Mouse (Mus musculus) liver, postnatal 0 days (tissue): ENCODE measurements around the gene Olfr891. TPM values are rescaled to one million over a fixed set of nuclear protein-coding genes. Genes with fewer than 3 reads are reported as not detected.
"Not testable (repeated sequence)": the region's sequence is repeated elsewhere in the genome, so short reads cannot be mapped to it uniquely, and the experiment has no call there.

Source experiments
- ATAC-seq: fragments of 200-750 bp; cut with Nextera tagmentation; 2 replicates; pipeline ENCODE4 v1.8.0; 2017; ENCODE audit warnings: mild to moderate bottlenecking, moderate library complexity
- DNase-seq: peaks from one replicate; pipeline ENCODE4 v3.0.0-alpha.2; 2016
- H3K27ac ChIP-seq: fragments of 300-500 bp; sonication (generic); 2 replicates; pipeline ENCODE4 v1.5.1; 2014; ENCODE audit warnings: antibody characterized with exemption, moderate library complexity, mild to moderate bottlenecking, low read depth
- H3K27me3 ChIP-seq: fragments of 300-500 bp; sonication (generic); 2 replicates; pipeline ENCODE4 v1.6.1; 2014; ENCODE audit warnings: low read length, control low read depth, mixed read lengths; ENCODE audit not compliant: insufficient read depth
- H3K36me3 ChIP-seq: fragments of 300-500 bp; sonication (generic); replicated peaks from 2 replicates; pipeline ENCODE4 v1.6.1; 2014; ENCODE audit warnings: mild to moderate bottlenecking, control low read depth, low read length, moderate library complexity, mixed read lengths; ENCODE audit not compliant: insufficient read depth
- H3K4me1 ChIP-seq: fragments of 300-500 bp; sonication (generic); 2 replicates; pipeline ENCODE4 v1.6.1; 2014; ENCODE audit warnings: antibody characterized with exemption, mild to moderate bottlenecking, control low read depth; ENCODE audit not compliant: insufficient read depth
- H3K4me2 ChIP-seq: fragments of 300-500 bp; sonication (generic); 2 replicates; pipeline ENCODE4 v1.6.1; 2014; ENCODE audit warnings: low read depth, mild to moderate bottlenecking, low read length, moderate library complexity, mixed read lengths
- H3K4me3 ChIP-seq: fragments of 300-500 bp; sonication (generic); 2 replicates; pipeline ENCODE4 v1.5.1; 2014; ENCODE audit warnings: low read depth, low read length
- H3K9ac ChIP-seq: fragments of 300-500 bp; sonication (generic); replicated peaks from 2 replicates; pipeline ENCODE4 v1.6.1; 2014; ENCODE audit warnings: mild to moderate bottlenecking, moderate library complexity
- H3K9me3 ChIP-seq: fragments of 300-500 bp; sonication (generic); 2 replicates; pipeline ENCODE4 v1.6.1; 2016; ENCODE audit warnings: mild to moderate bottlenecking, control low read depth, low read length, mixed read lengths
- CTCF ChIP-seq: sonication (generic); IDR thresholded peaks from 2 replicates; pipeline ENCODE4 v1.5.1; 2016; ENCODE audit warnings: antibody characterized with exemption, low read depth
- EP300 ChIP-seq: IDR thresholded peaks from 2 replicates; pipeline ENCODE4 v1.6.1; 2016; ENCODE audit warnings: antibody characterized with exemption, low read depth, mild to moderate bottlenecking
- WGBS: fragments of 180-500 bp; shearing (Covaris S2); extraction: QIAGEN DNeasy Blood & Tissue Kit; methylation state at CpG from one replicate; pipeline ENCODE4 v1.1.7; 2014; ENCODE audit not compliant: insufficient replicate concordance; 5-methylcytosine and 5-hydroxymethylcytosine counted together
- polyA plus RNA-seq: library from polyadenylated mRNA; unstranded; fragments of >200 nt; fragmentation: Nextera tagmentation; extraction: Ambion mirVana; gene quantifications from 2 replicates; pipeline ENCODE4 v1.2.1, GENCODE M21; 2015

Gene Olfr891
- polyA plus RNA-seq = not detected in 2 replicates

- DNase-seq (no peak), ATAC-seq (no peak)
- Histone ChIP-seq H3K27me3 (no peaks in the 10 kb centered on the region), H3K9ac (no peak within 1 kb of the TSS), H3K4me2 (no peak within 1 kb of the TSS), H3K4me3 (no peak within 1 kb of the TSS), H3K27ac (no peak within 1 kb of the TSS), H3K9me3 (peaks cover 3% of the 10 kb centered on the region; the same call in 1 of the 2 replicates), H3K4me1 (no peaks in the 10 kb centered on the region), H3K36me3 (no peaks in the 10 kb centered on the region)
- 63% methylated on average over 1 of the region's 1 CpGs for WGBS
- TF ChIP-seq CTCF = no peak
- TF ChIP-seq EP300 = no peak
Measured at GRCm38 (mm10) chr9:38180721-38181120, at the start of gene Olfr891. Gene Olfr891, minus strand, starts transcription at chr9:38180821.

GRCm38 (mm10) chr9:38217755-38218154, 37.1 kb upstream of the Olfr891 start, which contains the start of gene Olfr894:
Gene Olfr894, plus strand, starts transcription at chr9:38218055.
- Histone ChIP-seq H3K9me3 (no peaks in the 10 kb centered on the region), H3K4me2 (no peak within 1 kb of the TSS), H3K4me1 (no peaks in the 10 kb centered on the region), H3K4me3 (no peak within 1 kb of the TSS), H3K36me3 (no peaks in the 10 kb centered on the region), H3K27me3 (no peaks in the 10 kb centered on the region), H3K9ac (no peak within 1 kb of the TSS), H3K27ac (no peak within 1 kb of the TSS)
- DNase-seq = no peak
- ATAC-seq = no peak
- TF ChIP-seq EP300 (no peak), CTCF (no peak)

- Histone ChIP-seq H3K9me3 (no peaks in the 10 kb centered on the region), H3K9ac (no peak within 1 kb of the TSS), H3K4me2 (no peak within 1 kb of the TSS), H3K27me3 (no peaks in the 10 kb centered on the region), H3K27ac (no peak within 1 kb of the TSS), H3K4me3 (no peak within 1 kb of the TSS), H3K36me3 (no peaks in the 10 kb centered on the region), H3K4me1 (no peaks in the 10 kb centered on the region)
- DNase-seq (no peak), ATAC-seq (no peak)
- no peak for TF ChIP-seq CTCF
- no peak for TF ChIP-seq EP300
- 74% methylated on average over 3 of the region's 3 CpGs for WGBS
Measured at GRCm38 (mm10) chr9:38208065-38208464, 27.4 kb upstream of the Olfr891 start, which contains the start of gene Olfr893. Gene Olfr893, plus strand, starts transcription at chr9:38208365.

- ATAC-seq, H3K9ac ChIP-seq, H3K27ac ChIP-seq, H3K27me3 ChIP-seq, H3K4me1 ChIP-seq, H3K4me2 ChIP-seq, H3K36me3 ChIP-seq, H3K9me3 ChIP-seq, H3K4me3 ChIP-seq, DNase-seq: not testable (repeated sequence)
- 49% methylated on average over 2 of the region's 2 CpGs for WGBS
Measured at GRCm38 (mm10) chr9:38168341-38168740, 12.3 kb downstream of the Olfr891 start.

GRCm38 (mm10) chr9:38142217-38142616, 38.4 kb downstream of the Olfr891 start, which contains the start of gene Olfr890:
Gene Olfr890, plus strand, starts transcription at chr9:38142517.
- Histone ChIP-seq H3K27me3 (no peaks in the 10 kb centered on the region), H3K4me1 (no peaks in the 10 kb centered on the region), H3K27ac (no peak within 1 kb of the TSS), H3K9ac (no peak within 1 kb of the TSS), H3K36me3 (no peaks in the 10 kb centered on the region), H3K4me2 (no peak within 1 kb of the TSS), H3K4me3 (no peak within 1 kb of the TSS), H3K9me3 (no peaks in the 10 kb centered on the region)
- ATAC-seq (no peak), DNase-seq (no peak)
- no peak for TF ChIP-seq CTCF
- no peak for TF ChIP-seq EP300

Other genes starting within 250 kb of the Olfr891 start
- gene Olfr881, start 189.0 kb downstream of the Olfr891 start, polyA plus RNA-seq = not detected in 2 replicates
- gene Olfr883, start 155.0 kb downstream of the Olfr891 start, polyA plus RNA-seq = not detected in 2 replicates
- gene Olfr884, start 134.3 kb downstream of the Olfr891 start, polyA plus RNA-seq = not detected in 2 replicates
- gene Olfr885, start 119.5 kb downstream of the Olfr891 start, polyA plus RNA-seq = not detected in 2 replicates
- not detected in 2 replicates for gene Olfr887, start 96.7 kb downstream of the Olfr891 start, polyA plus RNA-seq
- gene Olfr888, start 72.7 kb downstream of the Olfr891 start, polyA plus RNA-seq = not detected in 2 replicates
- 0.04 TPM in 1 of 2 replicates, not detected in the other for gene Olfr889, start 65.6 kb downstream of the Olfr891 start, polyA plus RNA-seq
- gene Olfr890, start 38.3 kb downstream of the Olfr891 start, polyA plus RNA-seq = not detected in 2 replicates
- not detected in 2 replicates for gene Olfr893, start 27.5 kb upstream of the Olfr891 start, polyA plus RNA-seq
- gene Olfr894, start 37.2 kb upstream of the Olfr891 start, polyA plus RNA-seq = not detected in 2 replicates
- not detected in 2 replicates for gene Olfr143, start 72.0 kb upstream of the Olfr891 start, polyA plus RNA-seq
- not detected in 2 replicates for gene Olfr895, start 87.0 kb upstream of the Olfr891 start, polyA plus RNA-seq
- gene Olfr896-ps1, start 110.3 kb upstream of the Olfr891 start, polyA plus RNA-seq = not detected in 2 replicates
- gene Olfr25, start 148.2 kb upstream of the Olfr891 start, polyA plus RNA-seq = not detected in 2 replicates
- not detected in 2 replicates for gene Olfr898, start 167.6 kb upstream of the Olfr891 start, polyA plus RNA-seq
- not detected in 2 replicates for gene Olfr250, start 186.1 kb upstream of the Olfr891 start, polyA plus RNA-seq
- gene Olfr251, start 196.3 kb upstream of the Olfr891 start, polyA plus RNA-seq = not detected in 2 replicates
- gene Olfr147, start 220.9 kb upstream of the Olfr891 start, polyA plus RNA-seq = not detected in 2 replicates
- gene Olfr901, start 248.6 kb upstream of the Olfr891 start, polyA plus RNA-seq = not detected in 2 replicates